Comparison of ENCODE assay signal across 15 mouse cellular contexts in the genomic region with DNA sequence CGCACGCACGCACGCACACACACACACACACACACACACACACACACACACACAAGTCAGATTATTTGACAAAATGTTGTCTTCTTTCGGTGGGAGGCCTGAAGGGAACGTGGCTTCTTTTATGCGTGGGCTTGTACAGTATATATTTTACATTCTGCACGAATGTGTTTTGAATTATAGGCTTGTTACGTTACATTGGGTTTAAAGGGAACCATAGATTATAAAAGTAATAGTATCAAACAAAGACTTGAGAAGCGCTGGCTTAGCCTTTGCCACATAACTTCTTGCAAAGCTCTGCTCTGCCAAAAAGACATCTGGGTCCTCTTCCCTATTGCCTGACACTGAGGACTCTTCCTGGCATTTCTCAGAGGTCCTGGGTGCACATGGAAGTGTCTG. TPM values are rescaled to one million over a fixed set of nuclear protein-coding genes. Genes with fewer than 3 reads are reported as not detected.
A peak's percentile ranks its signal among the peaks of the same experiment; 100 is the strongest.
DNase-seq lines count a peak whose midpoint lies in the region; ATAC-seq and TF ChIP-seq lines count a peak whose summit lies in the region.
"Had no signal": no experiment of that assay in that cellular context is flagged by ENCODE, and none has a peak within 500 bp of the region (broad histone marks: within the 10 kb centered on the region; RNA-seq: fewer than 3 reads in every experiment).

No protein-coding gene starts in this region.

- H3K4me1 ChIP-seq in lung, embryonic 14.5 days (ENCODE audit: insufficient read depth) = peaks cover 38% of the 10 kb centered on the region
- H3K4me1 ChIP-seq in lung, adult 2 months (ENCODE audit: control insufficient read depth, insufficient read depth, low read length) = peaks cover 7% of the 10 kb centered on the region
- peaks cover 31% of the 10 kb centered on the region for H3K4me1 ChIP-seq in embryonic facial prominence, embryonic 10.5 days
- H3K4me1 ChIP-seq in embryonic facial prominence, embryonic 12.5 days = peaks cover 31% of the 10 kb centered on the region
- peaks cover 9% of the 10 kb centered on the region; the same call in 1 of the 2 replicates for H3K4me1 ChIP-seq in intestine, postnatal 0 days (replicated peaks; ENCODE audit: control insufficient read depth, insufficient read depth, low read length)
- H3K4me1 ChIP-seq: liver, embryonic 12.5 days had no signal

- peak overlapping the region; percentile 28; the same call in 1 of the 2 replicates for H3K27ac ChIP-seq in lung, embryonic 14.5 days (ENCODE audit: low read depth)
- peak overlapping the region; percentile 71 for H3K27ac ChIP-seq in embryonic facial prominence, embryonic 10.5 days (replicated peaks)
- peak overlapping the region; percentile 82 for H3K27ac ChIP-seq in embryonic facial prominence, embryonic 12.5 days
- no peak overlapping the region for H3K27ac ChIP-seq in intestine, postnatal 0 days (ENCODE audit: low read depth, low read length)
- H3K27ac ChIP-seq: liver, embryonic 12.5 days; midbrain, embryonic 12.5 days had no signal

- DNase-seq in lung, embryonic 14.5 days = peak; percentile 34
- DNase-seq in lung, adult 2 months = no peak
- DNase-seq in embryonic facial prominence, embryonic 10.5 days (ENCODE audit: low spot score) = no peak
- no peak for DNase-seq in adrenal gland, postnatal 36 days
- no peak for DNase-seq in embryo, embryonic 10.5 days (ENCODE audit: low spot score)
- DNase-seq in adrenal gland, postnatal 10 days = no peak
- DNase-seq: cerebellum, adult 9-11 months; gastrocnemius, postnatal 25 days; heart, postnatal 14 days; lung, postnatal 14 days; thymus, postnatal 4 days had no signal

- no peaks in the 10 kb centered on the region for H3K27me3 ChIP-seq in lung, embryonic 14.5 days (ENCODE audit: insufficient read depth, low read length)
- no peaks in the 10 kb centered on the region for H3K27me3 ChIP-seq in embryonic facial prominence, embryonic 10.5 days (replicated peaks; ENCODE audit: low read depth, poor library complexity, severe bottlenecking)
- no peaks in the 10 kb centered on the region for H3K27me3 ChIP-seq in embryonic facial prominence, embryonic 12.5 days
- H3K27me3 ChIP-seq in intestine, postnatal 0 days (replicated peaks; ENCODE audit: control insufficient read depth, insufficient read depth, low read length) = no peaks in the 10 kb centered on the region
- H3K27me3 ChIP-seq: midbrain, embryonic 12.5 days had no signal

- 40% methylated on average over 10 of the region's 10 CpGs for WGBS in lung, embryonic 14.5 days
- WGBS in lung, adult 2 months = 69% methylated on average over 10 of the region's 10 CpGs
- 85% methylated on average over 10 of the region's 10 CpGs for WGBS in embryonic facial prominence, embryonic 10.5 days
- 54% methylated on average over 10 of the region's 10 CpGs for WGBS in embryonic facial prominence, embryonic 12.5 days
- WGBS in intestine, postnatal 0 days = 71% methylated on average over 10 of the region's 10 CpGs

- H3K4me2 ChIP-seq in lung, embryonic 14.5 days = peak overlapping the region; percentile 51
- 0 out of 2 replicates have a peak overlapping the region, but pooled peaks have one; percentile 14 for H3K4me2 ChIP-seq in embryonic facial prominence, embryonic 12.5 days (replicated peaks)
- peak overlapping the region; percentile 58; the same call in 1 of the 2 replicates for H3K4me2 ChIP-seq in intestine, postnatal 0 days (replicated peaks; ENCODE audit: low read depth)
- H3K4me2 ChIP-seq: liver, embryonic 12.5 days; midbrain, embryonic 12.5 days had no signal

- TF ChIP-seq POLR2A in lung, adult 2 months (IDR thresholded peaks at IDR 0.05; ENCODE audit: borderline replicate concordance, extremely low read depth, low read depth, low read length) = no peak

- TF ChIP-seq CTCF in lung, embryonic 14.5 days (IDR thresholded peaks at IDR 0.05; ENCODE audit: low read depth) = no peak
- no peak for TF ChIP-seq CTCF in lung, adult 2 months (IDR thresholded peaks at IDR 0.05; ENCODE audit: insufficient read depth, low read length)
- no peak for TF ChIP-seq CTCF in intestine, postnatal 0 days (IDR thresholded peaks at IDR 0.05; ENCODE audit: low read depth)

- no peaks in the 10 kb centered on the region for H3K36me3 ChIP-seq in lung, embryonic 14.5 days (ENCODE audit: insufficient read depth)
- H3K36me3 ChIP-seq in embryonic facial prominence, embryonic 10.5 days (replicated peaks) = no peaks in the 10 kb centered on the region
- no peaks in the 10 kb centered on the region for H3K36me3 ChIP-seq in embryonic facial prominence, embryonic 12.5 days
- no peaks in the 10 kb centered on the region for H3K36me3 ChIP-seq in intestine, postnatal 0 days (ENCODE audit: control insufficient read depth, insufficient read depth)
- H3K36me3 ChIP-seq: liver, embryonic 12.5 days; midbrain, embryonic 12.5 days had no signal

- no peak for ATAC-seq in lung, embryonic 14.5 days (ENCODE audit: insufficient read depth)
- ATAC-seq in embryonic facial prominence, embryonic 12.5 days (ENCODE audit: insufficient number of reproducible peaks, insufficient read depth, low FRiP score, low TSS enrichment) = 0 out of 2 replicates have a peak, but pooled peaks have one; percentile 47
- ATAC-seq in intestine, postnatal 0 days = no peak
- ATAC-seq: liver, embryonic 12.5 days had no signal

- no peak overlapping the region for H3K4me3 ChIP-seq in lung, embryonic 14.5 days (ENCODE audit: low read depth, low read length)
- H3K4me3 ChIP-seq in lung, adult 2 months (replicated peaks; ENCODE audit: extremely low read depth, low read depth, low read length) = no peak overlapping the region
- H3K4me3 ChIP-seq in embryonic facial prominence, embryonic 10.5 days = no peak overlapping the region
- no peak overlapping the region for H3K4me3 ChIP-seq in embryonic facial prominence, embryonic 12.5 days
- no peak overlapping the region for H3K4me3 ChIP-seq in intestine, postnatal 0 days (ENCODE audit: low read depth, low read length)
- H3K4me3 ChIP-seq: liver, embryonic 12.5 days; midbrain, embryonic 12.5 days had no signal

- H3K9ac ChIP-seq in lung, embryonic 14.5 days = no peak overlapping the region
- no peak overlapping the region for H3K9ac ChIP-seq in embryonic facial prominence, embryonic 12.5 days
- no peak overlapping the region for H3K9ac ChIP-seq in intestine, postnatal 0 days (ENCODE audit: low read depth, low read length)
- H3K9ac ChIP-seq: liver, embryonic 12.5 days; midbrain, embryonic 12.5 days had no signal

- no peaks in the 10 kb centered on the region for H3K9me3 ChIP-seq in lung, embryonic 14.5 days (ENCODE audit: low read depth, low read length)
- H3K9me3 ChIP-seq in embryonic facial prominence, embryonic 10.5 days = no peaks in the 10 kb centered on the region
- H3K9me3 ChIP-seq in embryonic facial prominence, embryonic 12.5 days = no peaks in the 10 kb centered on the region
- H3K9me3 ChIP-seq in intestine, postnatal 0 days (ENCODE audit: control insufficient read depth) = no peaks in the 10 kb centered on the region
- H3K9me3 ChIP-seq: liver, embryonic 12.5 days; midbrain, embryonic 12.5 days had no signal

RNA-seq across cellular contexts. Expression of a gene that starts 54.1 kb away (rescaled TPM):
- polyA plus RNA-seq in lung, embryonic 14.5 days (2014; fragmentation: Nextera tagmentation; extraction: Ambion mirVana) = 283 and 297 TPM in 2 replicates
- 24.4 and 37.4 TPM in 2 replicates for polyA plus RNA-seq in lung, adult 2 months (2012; rRNA removed)
- polyA plus RNA-seq in embryonic facial prominence, embryonic 10.5 days (2016; fragmentation: Nextera tagmentation; extraction: Ambion mirVana) = 189 and 232 TPM in 2 replicates
- polyA plus RNA-seq in embryonic facial prominence, embryonic 12.5 days (2016; fragmentation: Nextera tagmentation; extraction: Ambion mirVana) = 342 and 370 TPM in 2 replicates
- 239 and 283 TPM in 2 replicates for polyA plus RNA-seq in intestine, postnatal 0 days (2015; fragmentation: Nextera tagmentation; extraction: Ambion mirVana)
- total RNA-seq in adrenal gland, postnatal 36 days (2021) = 10 to 100 TPM; 49.9 to 81.3 TPM
- 10 to 100 TPM; 80.8 to 90.5 TPM for total RNA-seq in adrenal gland, postnatal 10 days (2021)
